Mouse (Mus musculus): ENCODE data around the gene S1pr1.

DNA sequence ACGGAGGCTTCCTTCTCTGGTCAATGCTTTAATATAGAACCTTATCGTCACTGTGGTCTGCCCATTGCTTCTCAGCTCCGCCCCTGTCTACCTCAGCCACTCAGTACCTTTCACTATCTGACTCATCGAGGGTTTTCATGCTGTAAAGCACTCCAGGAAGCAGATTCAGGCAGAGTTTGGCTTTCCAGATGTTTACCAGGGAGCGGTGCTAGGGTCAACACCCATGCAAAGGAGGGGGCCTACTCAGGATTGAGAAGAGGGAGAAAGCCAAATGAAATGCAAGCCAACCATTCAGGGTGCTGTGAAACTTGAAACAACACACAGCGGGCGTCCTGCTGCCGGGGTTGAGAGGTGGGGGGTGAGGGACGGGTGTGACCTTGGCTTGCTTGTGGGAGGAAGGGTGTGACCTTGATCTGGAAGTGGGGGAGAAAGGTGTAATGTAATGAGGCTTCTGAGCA is 43.6 kb upstream of the S1pr1 start:
- TF ChIP-seq CTCF (IDR thresholded peaks at IDR 0.05; ENCODE audit: control insufficient read depth, insufficient read depth, insufficient read length) (no peak), USF1 (IDR thresholded peaks at IDR 0.05; ENCODE audit: low read depth) (no peak), MAX (IDR thresholded peaks at IDR 0.05) (no peak)
